Mouse (Mus musculus) intestine, embryonic 15.5 days (tissue): ENCODE measurements at regions not wholly inside any gene's neighbourhood (a gene's known extent, or its start where the extent isn't known, plus 50 kb on each side); places are given as distances from the start of the nearest gene placed in this dataset.

ENCODE experiments used
- ATAC-seq: fragments of 200-750 bp; cut with Nextera tagmentation; 2 replicates; pipeline ENCODE4 v1.8.0; 2017; ENCODE audit warnings: moderate TSS enrichment, moderate library complexity
- H3K27ac ChIP-seq: fragments of 300-500 bp; sonication (generic); 2 replicates; pipeline ENCODE4 v1.5.1; 2015; ENCODE audit warnings: mild to moderate bottlenecking, inconsistent platforms
- H3K27me3 ChIP-seq: fragments of 300-500 bp; sonication (generic); replicated peaks from 2 replicates; pipeline ENCODE4 v1.6.1; 2015; ENCODE audit warnings: inconsistent platforms
- H3K36me3 ChIP-seq: fragments of 300-500 bp; sonication (generic); 2 replicates; pipeline ENCODE4 v1.6.1; 2015; ENCODE audit warnings: inconsistent platforms
- H3K4me1 ChIP-seq: fragments of 300-500 bp; sonication (generic); replicated peaks from 2 replicates; pipeline ENCODE4 v1.6.1; 2015; ENCODE audit warnings: inconsistent platforms
- H3K4me2 ChIP-seq: fragments of 300-500 bp; sonication (generic); replicated peaks from 2 replicates; pipeline ENCODE4 v1.6.1; 2015; ENCODE audit warnings: mild to moderate bottlenecking, inconsistent platforms
- H3K4me3 ChIP-seq: fragments of 300-500 bp; sonication (generic); replicated peaks from 2 replicates; pipeline ENCODE4 v1.5.1; 2015; ENCODE audit warnings: inconsistent platforms
- H3K9ac ChIP-seq: fragments of 300-500 bp; sonication (generic); 2 replicates; pipeline ENCODE4 v1.6.1; 2015; ENCODE audit warnings: inconsistent platforms
- H3K9me3 ChIP-seq: fragments of 300-500 bp; sonication (generic); 2 replicates; pipeline ENCODE4 v1.6.1; 2016; ENCODE audit warnings: inconsistent platforms
- WGBS: fragments of 180-500 bp; shearing (Covaris S2); methylation state at CpG from one replicate; pipeline ENCODE4 v1.1.7; 2015; 5-methylcytosine and 5-hydroxymethylcytosine counted together

- H3K9me3 ChIP-seq, result no peaks in the 10 kb centered on the region
- no peaks in the 10 kb centered on the region for H3K4me1 ChIP-seq
- no peaks in the 10 kb centered on the region for H3K36me3 ChIP-seq
- 60% methylated on average over 4 of the region's 4 CpGs for WGBS
- H3K4me2 ChIP-seq, result no peak overlapping the region
- H3K9ac ChIP-seq, result no peak overlapping the region
- H3K27me3 ChIP-seq, result no peaks in the 10 kb centered on the region
- H3K4me3 ChIP-seq, result no peak overlapping the region
- H3K27ac ChIP-seq, result no peak overlapping the region
- no peak for ATAC-seq
These were observed 167.2 kb upstream of the Auts2 start for GRCm38 (mm10) chr5:132710301-132710700.

GRCm38 (mm10) chr5:132707531-132707930, 164.4 kb upstream of the Auts2 start:
- Histone ChIP-seq H3K9me3 (no peaks in the 10 kb centered on the region), H3K27me3 (no peaks in the 10 kb centered on the region), H3K4me1 (no peaks in the 10 kb centered on the region; the same call in 1 of the 2 replicates), H3K9ac (no peak overlapping the region), H3K4me3 (no peak overlapping the region), H3K4me2 (no peak overlapping the region), H3K36me3 (no peaks in the 10 kb centered on the region), H3K27ac (no peak overlapping the region)
- no peak for ATAC-seq
- 76% methylated on average over 4 of the region's 4 CpGs for WGBS

GRCm38 (mm10) chr5:132703455-132704100, 160.4 kb upstream of the Auts2 start:
- peak; percentile 77 for ATAC-seq
- Histone ChIP-seq H3K4me1 (no peaks in the 10 kb centered on the region; the same call in 1 of the 2 replicates), H3K9ac (no peak overlapping the region), H3K27ac (0 out of 2 replicates have a peak overlapping the region, but pooled peaks have one; percentile 36), H3K36me3 (no peaks in the 10 kb centered on the region), H3K4me2 (no peak overlapping the region), H3K9me3 (no peaks in the 10 kb centered on the region), H3K27me3 (no peaks in the 10 kb centered on the region), H3K4me3 (no peak overlapping the region)
- 37% methylated on average over 10 of the region's 10 CpGs for WGBS

- no peaks in the 10 kb centered on the region for H3K27me3 ChIP-seq
- H3K27ac ChIP-seq, result no peak overlapping the region
- WGBS, result 62% methylated on average over 3 of the region's 3 CpGs
These were observed 159.4 kb upstream of the Auts2 start for GRCm38 (mm10) chr5:132702573-132702972.

GRCm38 (mm10) chr5:132690784-132691183, 147.6 kb upstream of the Auts2 start:
- ATAC-seq, result no peak
- H3K27me3 ChIP-seq, result no peaks in the 10 kb centered on the region
- H3K4me2 ChIP-seq, result no peak overlapping the region
- no peak overlapping the region for H3K9ac ChIP-seq
- no peak overlapping the region for H3K27ac ChIP-seq
- no peaks in the 10 kb centered on the region for H3K4me1 ChIP-seq
- H3K4me3 ChIP-seq, result no peak overlapping the region
- H3K9me3 ChIP-seq, result no peaks in the 10 kb centered on the region
- 93% methylated on average over 10 of the region's 10 CpGs for WGBS
- no peaks in the 10 kb centered on the region for H3K36me3 ChIP-seq

More at GRCm38 (mm10) chr5:132702573-132702972, 159.4 kb upstream of the Auts2 start:
- Histone ChIP-seq H3K9ac (no peak overlapping the region), H3K4me1 (no peaks in the 10 kb centered on the region; the same call in 1 of the 2 replicates), H3K9me3 (no peaks in the 10 kb centered on the region), H3K4me3 (no peak overlapping the region), H3K36me3 (no peaks in the 10 kb centered on the region), H3K4me2 (no peak overlapping the region)
- no peak for ATAC-seq

GRCm38 (mm10) chr5:132675261-132675660, 132.1 kb upstream of the Auts2 start:
- no peak overlapping the region for H3K27ac ChIP-seq
- no peaks in the 10 kb centered on the region for H3K9me3 ChIP-seq
- H3K27me3 ChIP-seq, result no peaks in the 10 kb centered on the region
- ATAC-seq, result no peak
- H3K4me2 ChIP-seq, result no peak overlapping the region
- no peaks in the 10 kb centered on the region for H3K36me3 ChIP-seq
- no peak overlapping the region for H3K9ac ChIP-seq
- no peaks in the 10 kb centered on the region for H3K4me1 ChIP-seq
- 90% methylated on average over 11 of the region's 11 CpGs for WGBS
- no peak overlapping the region for H3K4me3 ChIP-seq

- Histone ChIP-seq H3K27me3 (no peaks in the 10 kb centered on the region), H3K9ac (no peak overlapping the region), H3K4me2 (no peak overlapping the region), H3K4me1 (no peaks in the 10 kb centered on the region), H3K27ac (no peak overlapping the region), H3K36me3 (no peaks in the 10 kb centered on the region), H3K9me3 (no peaks in the 10 kb centered on the region), H3K4me3 (no peak overlapping the region)
- ATAC-seq, result no peak
- 43% methylated on average over 6 of the region's 6 CpGs for WGBS
These were observed 130.6 kb upstream of the Auts2 start for GRCm38 (mm10) chr5:132673599-132674305.

GRCm38 (mm10) chr5:132671496-132671895, 128.4 kb upstream of the Auts2 start:
- Histone ChIP-seq H3K27ac (no peak overlapping the region), H3K4me3 (no peak overlapping the region), H3K4me1 (no peaks in the 10 kb centered on the region), H3K27me3 (no peaks in the 10 kb centered on the region), H3K36me3 (no peaks in the 10 kb centered on the region), H3K4me2 (no peak overlapping the region), H3K9me3 (no peaks in the 10 kb centered on the region), H3K9ac (no peak overlapping the region)
- 30% methylated on average over 5 of the region's 5 CpGs for WGBS
- ATAC-seq, result no peak

GRCm38 (mm10) chr5:132667316-132667715, 124.2 kb upstream of the Auts2 start:
- no peaks in the 10 kb centered on the region for H3K4me1 ChIP-seq
- no peak overlapping the region for H3K9ac ChIP-seq
- H3K36me3 ChIP-seq, result no peaks in the 10 kb centered on the region
- ATAC-seq, result no peak
- no peak overlapping the region for H3K27ac ChIP-seq
- H3K27me3 ChIP-seq, result no peaks in the 10 kb centered on the region
- no peak overlapping the region for H3K4me3 ChIP-seq
- H3K9me3 ChIP-seq, result no peaks in the 10 kb centered on the region
- 38% methylated on average over 4 of the region's 4 CpGs for WGBS
- H3K4me2 ChIP-seq, result no peak overlapping the region

- no peak overlapping the region for H3K4me3 ChIP-seq
- no peak for ATAC-seq
- 79% methylated on average over 1 of the region's 1 CpGs for WGBS
- no peaks in the 10 kb centered on the region for H3K9me3 ChIP-seq
- no peaks in the 10 kb centered on the region for H3K27me3 ChIP-seq
- no peaks in the 10 kb centered on the region for H3K36me3 ChIP-seq
- no peak overlapping the region for H3K4me2 ChIP-seq
- H3K9ac ChIP-seq, result no peak overlapping the region
- no peak overlapping the region for H3K27ac ChIP-seq
- H3K4me1 ChIP-seq, result no peaks in the 10 kb centered on the region
These were observed 118.1 kb upstream of the Auts2 start for GRCm38 (mm10) chr5:132661266-132661665.

GRCm38 (mm10) chr5:132660036-132660435, 116.9 kb upstream of the Auts2 start:
- no peaks in the 10 kb centered on the region for H3K27me3 ChIP-seq
- ATAC-seq, result no peak
- WGBS, result 80% methylated on average over 7 of the region's 7 CpGs
- H3K27ac ChIP-seq, result no peak overlapping the region
- no peak overlapping the region for H3K9ac ChIP-seq
- H3K4me1 ChIP-seq, result no peaks in the 10 kb centered on the region
- H3K36me3 ChIP-seq, result no peaks in the 10 kb centered on the region
- H3K9me3 ChIP-seq, result no peaks in the 10 kb centered on the region
- no peak overlapping the region for H3K4me2 ChIP-seq
- no peak overlapping the region for H3K4me3 ChIP-seq

- Histone ChIP-seq H3K36me3 (no peaks in the 10 kb centered on the region), H3K4me1 (no peaks in the 10 kb centered on the region), H3K27ac (no peak overlapping the region), H3K9ac (no peak overlapping the region), H3K4me3 (no peak overlapping the region), H3K4me2 (no peak overlapping the region), H3K9me3 (no peaks in the 10 kb centered on the region), H3K27me3 (no peaks in the 10 kb centered on the region)
- ATAC-seq, result no peak
- 76% methylated on average over 7 of the region's 7 CpGs for WGBS
These were observed 111.2 kb upstream of the Auts2 start for GRCm38 (mm10) chr5:132654382-132654781.
